Mouse (Mus musculus) heart, embryonic 11.5 days (tissue): Measurements from ENCODE around the gene Col16a1. TPM values are rescaled to one million over a fixed set of nuclear protein-coding genes. Genes with fewer than 3 reads are reported as not detected.

Experiments used
- ATAC-seq: fragments of 200-750 bp; cut with Nextera tagmentation; replicated peaks from 2 replicates; pipeline ENCODE4 v1.8.0; 2017; ENCODE audit warnings: moderate library complexity; ENCODE audit not compliant: insufficient number of reproducible peaks, low FRiP score, low TSS enrichment
- H3K27ac ChIP-seq: fragments of 300-500 bp; sonication (generic); 2 replicates; pipeline ENCODE4 v1.5.1; 2014; ENCODE audit warnings: mild to moderate bottlenecking, low read depth, low read length
- H3K27me3 ChIP-seq: fragments of 300-500 bp; sonication (generic); 2 replicates; pipeline ENCODE4 v1.6.1; 2014; ENCODE audit warnings: mild to moderate bottlenecking, low read length, mixed read lengths; ENCODE audit not compliant: control insufficient read depth, insufficient read depth
- H3K36me3 ChIP-seq: fragments of 300-500 bp; sonication (generic); 2 replicates; pipeline ENCODE4 v1.6.1; 2014; ENCODE audit warnings: mild to moderate bottlenecking, low read length, moderate library complexity, mixed read lengths; ENCODE audit not compliant: control insufficient read depth, insufficient read depth
- H3K4me1 ChIP-seq: fragments of 300-500 bp; sonication (generic); 2 replicates; pipeline ENCODE4 v1.6.1; 2014; ENCODE audit warnings: low read length; ENCODE audit not compliant: control insufficient read depth, insufficient read depth
- H3K4me2 ChIP-seq: fragments of 300-500 bp; sonication (generic); 2 replicates; pipeline ENCODE4 v1.6.1; 2014; ENCODE audit warnings: mild to moderate bottlenecking, moderate library complexity
- H3K4me3 ChIP-seq: fragments of 300-500 bp; sonication (generic); 2 replicates; pipeline ENCODE4 v1.5.1; 2014; ENCODE audit warnings: low read depth, low read length
- H3K9ac ChIP-seq: fragments of 300-500 bp; sonication (generic); 2 replicates; pipeline ENCODE4 v1.6.1; 2014; ENCODE audit warnings: mild to moderate bottlenecking, low read depth, low read length, moderate library complexity
- H3K9me3 ChIP-seq: fragments of 300-500 bp; sonication (generic); replicated peaks from 2 replicates; pipeline ENCODE4 v1.6.1; 2016; ENCODE audit warnings: low read length; ENCODE audit not compliant: control insufficient read depth
- WGBS: fragments of 180-500 bp; shearing (Covaris S2); extraction: QIAGEN DNeasy Blood & Tissue Kit; methylation state at CpG from one replicate; pipeline ENCODE4 v1.1.7; 2014; ENCODE audit not compliant: insufficient replicate concordance; 5-methylcytosine and 5-hydroxymethylcytosine counted together
- polyA plus RNA-seq: library from polyadenylated mRNA; unstranded; fragments of >200 nt; fragmentation: Nextera tagmentation; extraction: Ambion mirVana; gene quantifications from 2 replicates; pipeline ENCODE4 v1.2.1, GENCODE M21; 2014

The Col16a1 gene
- polyA plus RNA-seq, 1 experiment from 2014 or later: 15.4 TPM

DNA sequence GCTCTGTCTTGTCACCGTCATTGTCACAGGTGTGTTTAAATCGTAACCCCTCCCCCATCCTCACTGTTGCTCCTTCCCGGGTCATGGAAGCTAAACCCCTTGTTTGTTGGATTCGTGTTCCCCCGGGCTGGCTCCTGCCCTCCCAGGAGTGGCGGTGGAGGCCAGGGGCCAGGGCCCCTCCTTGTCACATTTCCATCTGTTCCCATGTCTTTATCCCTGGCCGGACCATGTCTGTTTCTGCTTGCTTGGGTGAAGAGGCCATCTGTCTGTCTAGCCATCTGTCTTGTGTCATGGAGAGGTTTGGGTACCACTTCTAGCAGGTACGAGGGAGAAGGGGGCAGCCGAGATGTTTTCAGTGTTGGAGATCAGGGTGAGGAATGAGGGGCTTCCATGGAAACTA is 34.6 kb downstream of the Col16a1 start:
- Histone ChIP-seq H3K4me2 (no peak overlapping the region), H3K4me1 (peaks cover 8% of the 10 kb centered on the region), H3K27ac (no peak overlapping the region), H3K36me3 (no peaks in the 10 kb centered on the region), H3K9me3 (no peaks in the 10 kb centered on the region), H3K9ac (no peak overlapping the region), H3K4me3 (no peak overlapping the region), H3K27me3 (peaks cover 47% of the 10 kb centered on the region)
- ATAC-seq: no peak
- 48% methylated on average over 9 of the region's 9 CpGs for WGBS

DNA sequence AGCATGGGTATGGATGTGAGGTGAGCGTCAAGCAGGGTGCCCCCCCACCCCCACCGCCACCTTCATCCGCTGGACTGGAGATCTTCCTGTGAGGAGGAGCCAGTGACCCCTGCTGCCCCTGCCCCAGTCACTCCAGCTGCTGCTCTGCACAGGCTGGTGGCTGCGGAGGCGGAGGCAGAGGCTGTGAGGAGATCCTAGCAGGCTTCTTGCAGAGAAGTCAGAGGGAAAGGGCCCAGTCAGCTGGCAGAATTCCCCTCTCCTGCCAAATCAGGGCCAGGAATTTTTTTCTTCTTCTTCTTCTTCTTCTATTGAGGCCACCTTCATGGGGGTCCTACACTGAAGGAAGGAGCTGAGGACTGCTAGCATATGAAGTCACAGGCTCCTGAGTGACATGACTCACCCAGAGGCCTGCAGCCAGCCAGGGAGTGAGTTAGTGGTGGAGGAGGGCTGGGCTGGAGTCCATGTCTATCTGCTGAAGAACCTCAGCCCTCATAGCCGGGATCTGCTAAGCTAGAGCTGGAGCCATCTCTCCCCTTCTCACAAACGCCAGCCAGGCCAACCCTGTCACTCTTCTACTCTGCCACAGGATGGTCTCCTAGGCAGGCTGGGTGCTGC is 36.8 kb downstream of the Col16a1 start:
- H3K9ac ChIP-seq: no peak overlapping the region
- 51% methylated on average over 7 of the region's 7 CpGs for WGBS

DNA sequence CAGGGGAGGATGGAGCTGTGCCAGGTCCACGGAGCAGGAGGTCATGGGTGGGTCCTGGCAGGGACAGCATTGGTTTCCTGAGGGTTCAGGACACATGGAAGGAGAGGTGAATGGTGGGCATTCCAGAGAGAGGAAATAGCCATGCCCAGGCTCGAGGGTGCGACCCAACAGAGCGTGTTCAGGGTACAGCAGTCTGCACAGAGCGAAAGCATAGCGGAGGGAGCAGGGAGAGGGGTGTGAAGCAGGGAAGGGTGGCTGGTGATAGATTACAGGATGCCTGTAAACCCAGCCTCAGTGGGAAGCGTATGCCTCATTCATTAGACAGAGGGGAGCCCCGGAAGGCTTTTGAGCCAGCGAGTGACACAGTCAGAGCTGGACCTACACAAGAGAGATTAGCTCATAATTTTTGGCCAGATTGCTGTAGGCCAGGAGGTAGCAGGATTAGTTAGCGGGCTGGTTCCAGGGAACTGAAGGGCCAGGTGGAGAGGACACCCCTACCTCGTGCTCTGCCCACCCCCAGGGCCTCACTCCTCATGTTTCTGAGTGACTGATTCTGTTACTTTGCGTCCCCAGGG is 37.7 kb downstream of the Col16a1 start:
- Histone ChIP-seq H3K4me2 (no peak overlapping the region), H3K4me3 (no peak overlapping the region), H3K9ac (no peak overlapping the region), H3K36me3 (no peaks in the 10 kb centered on the region), H3K27ac (no peak overlapping the region), H3K9me3 (no peaks in the 10 kb centered on the region), H3K4me1 (peaks cover 8% of the 10 kb centered on the region), H3K27me3 (peaks cover 44% of the 10 kb centered on the region)
- ATAC-seq: no peak
- WGBS: 67% methylated on average over 12 of the region's 12 CpGs

More for the DNA sequence above, 36.8 kb downstream of the Col16a1 start:
- Histone ChIP-seq H3K27ac (no peak overlapping the region), H3K4me3 (no peak overlapping the region), H3K4me1 (peaks cover 8% of the 10 kb centered on the region), H3K27me3 (peaks cover 44% of the 10 kb centered on the region), H3K9me3 (no peaks in the 10 kb centered on the region), H3K36me3 (no peaks in the 10 kb centered on the region), H3K4me2 (no peak overlapping the region)
- no peak for ATAC-seq

DNA sequence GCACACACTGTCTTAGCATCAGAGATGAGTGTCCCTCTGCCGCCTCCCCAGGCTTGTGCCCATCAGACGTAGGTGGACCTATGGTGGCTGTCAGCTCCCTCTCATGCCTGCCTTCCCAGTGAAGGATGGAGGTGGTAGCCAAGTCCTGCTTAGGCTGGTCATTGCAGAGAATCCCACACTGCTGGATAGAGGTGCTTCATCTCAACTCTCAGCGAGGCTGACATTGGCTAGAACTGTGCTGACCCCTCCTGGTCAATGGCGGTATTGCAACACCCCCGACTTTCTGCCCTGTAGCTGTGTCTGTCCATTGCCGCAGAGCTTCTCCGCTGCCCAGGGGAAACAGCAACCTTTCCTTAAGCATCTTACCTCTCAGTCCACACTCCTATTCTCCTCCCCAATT is 39.7 kb downstream of the Col16a1 start:
- Histone ChIP-seq H3K9ac (no peak overlapping the region), H3K9me3 (no peaks in the 10 kb centered on the region), H3K4me1 (no peaks in the 10 kb centered on the region), H3K27me3 (peaks cover 40% of the 10 kb centered on the region), H3K4me2 (no peak overlapping the region), H3K27ac (no peak overlapping the region), H3K36me3 (no peaks in the 10 kb centered on the region), H3K4me3 (no peak overlapping the region)
- ATAC-seq: no peak
- 10% methylated on average over 7 of the region's 7 CpGs for WGBS

DNA sequence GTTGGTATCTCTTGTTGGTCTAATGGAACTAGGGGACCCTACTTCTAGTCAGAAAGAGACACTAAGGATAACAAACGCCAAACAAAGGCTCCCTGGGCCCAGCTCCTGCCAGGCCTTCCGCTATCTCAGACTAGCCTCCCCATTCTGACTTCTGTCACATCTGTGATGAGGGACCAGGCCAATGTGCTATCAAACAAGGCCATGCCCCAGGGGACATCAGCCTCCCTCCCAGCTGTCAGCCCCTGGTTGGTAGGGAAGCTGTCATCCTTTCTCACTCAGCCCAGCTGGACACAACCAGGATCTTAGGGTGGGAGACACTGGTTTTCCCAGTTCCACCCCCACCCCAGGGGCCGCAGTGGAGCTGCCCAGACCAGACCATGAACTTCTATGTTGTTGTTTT is 47.5 kb downstream of the Col16a1 start:
- no peaks in the 10 kb centered on the region for H3K4me1 ChIP-seq
- no peak overlapping the region for H3K4me2 ChIP-seq
- no peak for ATAC-seq
- no peaks in the 10 kb centered on the region for H3K9me3 ChIP-seq
- WGBS: 25% methylated on average over 3 of the region's 3 CpGs
- no peak overlapping the region for H3K9ac ChIP-seq
- no peak overlapping the region for H3K27ac ChIP-seq
- H3K4me3 ChIP-seq: no peak overlapping the region
- H3K36me3 ChIP-seq: no peaks in the 10 kb centered on the region
- peaks cover 26% of the 10 kb centered on the region for H3K27me3 ChIP-seq

DNA sequence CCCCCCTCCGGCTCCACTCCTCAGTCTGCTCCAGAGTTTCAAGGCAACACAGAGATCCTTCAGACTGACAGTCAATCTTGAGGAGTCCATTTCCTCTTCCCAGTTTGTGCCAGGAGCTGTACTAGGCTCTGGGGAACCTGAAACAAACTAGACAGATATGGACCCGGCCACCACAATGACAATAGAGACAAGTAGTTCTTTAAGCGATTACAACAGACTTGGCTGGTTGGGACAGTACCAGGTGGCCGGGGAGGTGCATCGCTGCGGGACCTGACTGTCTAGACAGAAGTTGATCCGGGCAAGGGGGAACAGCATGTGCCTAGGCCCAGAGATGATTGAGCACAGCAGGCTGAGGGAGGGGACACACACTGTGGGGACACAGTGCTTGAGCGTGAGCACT is 53.5 kb downstream of the Col16a1 start:
- H3K4me3 ChIP-seq: no peak overlapping the region
- H3K4me2 ChIP-seq: no peak overlapping the region
- ATAC-seq: no peak
- H3K4me1 ChIP-seq: 0 out of 2 replicates have a peak, but pooled peaks cover 4% of the 10 kb centered on the region
- H3K27me3 ChIP-seq: peaks cover 9% of the 10 kb centered on the region; the same call in 1 of the 2 replicates
- H3K36me3 ChIP-seq: no peaks in the 10 kb centered on the region
- H3K9ac ChIP-seq: no peak overlapping the region
- 39% methylated on average over 8 of the region's 8 CpGs for WGBS
- H3K9me3 ChIP-seq: 0 out of 2 replicates have a peak, but pooled peaks cover 3% of the 10 kb centered on the region
- no peak overlapping the region for H3K27ac ChIP-seq

DNA sequence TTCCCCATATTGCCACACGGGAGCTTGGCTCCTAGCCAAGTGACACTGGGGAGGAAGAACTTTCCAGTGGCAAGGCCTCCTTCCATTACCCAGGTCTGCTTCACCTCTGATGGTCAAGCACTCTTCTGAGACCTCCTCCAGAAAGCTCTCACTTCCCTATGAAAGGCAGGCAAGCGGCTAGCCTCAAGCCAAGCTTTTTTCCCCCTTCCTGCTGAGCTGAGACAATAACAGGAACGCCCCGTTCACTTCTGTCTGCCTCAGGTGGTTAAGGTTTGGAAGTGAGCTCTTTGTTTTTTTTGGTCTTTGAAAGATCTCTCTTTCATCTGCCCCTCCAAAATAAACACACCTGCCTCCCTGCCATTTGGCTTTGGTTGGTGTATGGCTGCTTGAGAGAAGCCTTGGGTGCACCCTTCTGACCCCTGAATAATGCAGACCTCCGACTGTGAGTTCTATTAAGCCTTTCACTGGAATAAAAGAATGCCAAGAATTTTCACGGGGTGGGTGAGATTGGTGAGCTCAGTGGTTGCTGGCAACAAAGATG is 54.5 kb downstream of the Col16a1 start, which contains the start of gene Pef1:
Gene Pef1 (plus strand): TSS at position 448 of the 541 bp plus-strand sequence.
- ATAC-seq: no peak
- peaks cover 9% of the 10 kb centered on the region; the same call in 1 of the 2 replicates for H3K27me3 ChIP-seq
- no peaks in the 10 kb centered on the region for H3K36me3 ChIP-seq
- 0 out of 2 replicates have a peak, but pooled peaks cover 3% of the 10 kb centered on the region for H3K9me3 ChIP-seq
- H3K4me2 ChIP-seq: no peak within 1 kb of the TSS
- no peak within 1 kb of the TSS for H3K27ac ChIP-seq
- 0 out of 2 replicates have a peak, but pooled peaks cover 4% of the 10 kb centered on the region for H3K4me1 ChIP-seq
- WGBS: 14% methylated on average over 6 of the region's 6 CpGs
- no peak within 1 kb of the TSS for H3K9ac ChIP-seq
- no peak within 1 kb of the TSS for H3K4me3 ChIP-seq

DNA sequence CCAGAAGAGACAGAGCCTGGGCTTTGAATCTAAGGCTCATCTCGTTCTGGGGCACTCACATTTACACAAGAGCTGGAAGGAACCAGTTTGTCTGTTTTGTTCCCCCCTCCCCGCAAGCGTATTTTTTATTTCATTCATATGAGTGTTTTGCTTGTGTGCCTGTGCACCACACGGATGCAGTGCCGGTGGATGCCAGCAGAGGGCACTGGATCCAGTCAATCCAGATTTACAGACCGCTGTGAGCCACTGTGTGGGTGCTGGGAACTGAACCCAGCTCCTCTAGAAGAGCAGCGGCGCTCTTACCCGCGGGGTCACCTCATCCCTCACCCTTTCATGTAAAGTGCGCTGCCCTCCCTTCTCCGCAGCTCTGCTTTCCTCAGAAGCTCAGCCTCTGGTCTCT is 56.0 kb downstream of the Col16a1 start:
- no peak overlapping the region for H3K9ac ChIP-seq
- peaks cover 9% of the 10 kb centered on the region; the same call in 1 of the 2 replicates for H3K27me3 ChIP-seq
- H3K9me3 ChIP-seq: 0 out of 2 replicates have a peak, but pooled peaks cover 3% of the 10 kb centered on the region
- no peak overlapping the region for H3K4me3 ChIP-seq
- 69% methylated on average over 12 of the region's 12 CpGs for WGBS
- no peak for ATAC-seq
- H3K4me2 ChIP-seq: no peak overlapping the region
- peaks cover 9% of the 10 kb centered on the region; the same call in 1 of the 2 replicates for H3K4me1 ChIP-seq
- no peak overlapping the region for H3K27ac ChIP-seq
- H3K36me3 ChIP-seq: no peaks in the 10 kb centered on the region
